Mouse (Mus musculus) liver, embryonic 11.5 days (tissue): Measurements from ENCODE around the gene Cd70. TPM values are rescaled to one million over a fixed set of nuclear protein-coding genes. Genes with fewer than 3 reads are reported as not detected.
"Not testable (repeated sequence)": the region's sequence is repeated elsewhere in the genome, so short reads cannot be mapped to it uniquely, and the experiment has no call there.

Experiments used
- ATAC-seq: fragments of 200-750 bp; cut with Nextera tagmentation; replicated peaks from 2 replicates; pipeline ENCODE4 v1.8.0; 2017; ENCODE audit warnings: moderate number of reproducible peaks, mild to moderate bottlenecking, moderate TSS enrichment, moderate library complexity; ENCODE audit not compliant: low FRiP score
- DNase-seq: peaks from one replicate; pipeline ENCODE4 v3.0.0-alpha.2; 2017; ENCODE audit warnings: low spot score
- H3K27ac ChIP-seq: fragments of 300-500 bp; sonication (generic); 2 replicates; pipeline ENCODE4 v1.5.1; 2014; ENCODE audit warnings: mild to moderate bottlenecking, low read depth, low read length, control low read depth
- H3K27me3 ChIP-seq: fragments of 300-500 bp; sonication (generic); replicated peaks from 2 replicates; pipeline ENCODE4 v1.6.1; 2014; ENCODE audit warnings: low read length, mixed read lengths; ENCODE audit not compliant: control insufficient read depth, insufficient read depth
- H3K36me3 ChIP-seq: fragments of 300-500 bp; sonication (generic); 2 replicates; pipeline ENCODE4 v1.6.1; 2014; ENCODE audit warnings: mild to moderate bottlenecking, low read length, moderate library complexity, mixed read lengths; ENCODE audit not compliant: control insufficient read depth, insufficient read depth
- H3K4me1 ChIP-seq: fragments of 300-500 bp; sonication (generic); replicated peaks from 2 replicates; pipeline ENCODE4 v1.6.1; 2014; ENCODE audit warnings: low read length, mixed read lengths; ENCODE audit not compliant: control insufficient read depth, insufficient read depth
- H3K4me2 ChIP-seq: fragments of 300-500 bp; sonication (generic); 2 replicates; pipeline ENCODE4 v1.6.1; 2014; ENCODE audit warnings: mild to moderate bottlenecking, control low read depth, moderate library complexity
- H3K4me3 ChIP-seq: fragments of 300-500 bp; sonication (generic); 2 replicates; pipeline ENCODE4 v1.5.1; 2014; ENCODE audit warnings: low read depth, low read length, control low read depth
- H3K9ac ChIP-seq: fragments of 300-500 bp; sonication (generic); 2 replicates; pipeline ENCODE4 v1.6.1; 2014; ENCODE audit warnings: low read depth, low read length, control low read depth
- H3K9me3 ChIP-seq: fragments of 300-500 bp; sonication (generic); 2 replicates; pipeline ENCODE4 v1.6.1; 2016; ENCODE audit warnings: low read length, inconsistent platforms, mixed read lengths; ENCODE audit not compliant: control insufficient read depth
- WGBS: fragments of 180-500 bp; shearing (Covaris S2); extraction: QIAGEN DNeasy Blood & Tissue Kit; methylation state at CpG from one replicate; pipeline ENCODE4 v1.1.7; 2014; 5-methylcytosine and 5-hydroxymethylcytosine counted together
- polyA plus RNA-seq: library from polyadenylated mRNA; unstranded; fragments of >200 nt; fragmentation: Nextera tagmentation; extraction: Ambion mirVana; gene quantifications from 2 replicates; pipeline ENCODE4 v1.2.1, GENCODE M21; 2014

Cd70 gene
- polyA plus RNA-seq, 1 experiment from 2014 or later = not detected

- Histone ChIP-seq H3K9me3 (no peaks in the 10 kb centered on the region), H3K27ac (no peak overlapping the region), H3K4me3 (no peak overlapping the region), H3K4me2 (no peak overlapping the region), H3K4me1 (no peaks in the 10 kb centered on the region), H3K9ac (no peak overlapping the region), H3K27me3 (peaks cover 42% of the 10 kb centered on the region), H3K36me3 (no peaks in the 10 kb centered on the region)
- DNase-seq (no peak), ATAC-seq (no peak)
- 82% methylated on average over 1 of the region's 1 CpGs for WGBS
These were observed 4.5 kb downstream of the Cd70 start for GRCm38 (mm10) chr17:57145115-57145514.

- DNase-seq (no peak), ATAC-seq (no peak)
- no peaks in the 10 kb centered on the region for H3K4me1 ChIP-seq
- no peaks in the 10 kb centered on the region for H3K9me3 ChIP-seq
- no peak overlapping the region for H3K4me2 ChIP-seq
- H3K27ac ChIP-seq = no peak overlapping the region
- H3K27me3 ChIP-seq = peaks cover 28% of the 10 kb centered on the region
- H3K36me3 ChIP-seq = no peaks in the 10 kb centered on the region
- H3K9ac ChIP-seq = no peak overlapping the region
- WGBS = 75% methylated on average over 3 of the region's 3 CpGs
- no peak overlapping the region for H3K4me3 ChIP-seq
These were observed 5.9 kb downstream of the Cd70 start for GRCm38 (mm10) chr17:57143704-57144103.

GRCm38 (mm10) chr17:57139708-57140107 lies 9.9 kb downstream of the Cd70 start:
- WGBS = 54% methylated on average over 3 of the region's 3 CpGs
- Histone ChIP-seq H3K4me3 (no peak overlapping the region), H3K27ac (no peak overlapping the region), H3K27me3 (no peaks in the 10 kb centered on the region), H3K9me3 (no peaks in the 10 kb centered on the region), H3K9ac (no peak overlapping the region), H3K36me3 (no peaks in the 10 kb centered on the region), H3K4me1 (no peaks in the 10 kb centered on the region), H3K4me2 (no peak overlapping the region)
- DNase-seq (no peak), ATAC-seq (no peak)

GRCm38 (mm10) chr17:57138676-57139075 lies 10.9 kb downstream of the Cd70 start:
- Histone ChIP-seq H3K9ac (no peak overlapping the region), H3K4me2 (no peak overlapping the region), H3K36me3 (no peaks in the 10 kb centered on the region), H3K27me3 (no peaks in the 10 kb centered on the region), H3K9me3 (no peaks in the 10 kb centered on the region), H3K4me3 (no peak overlapping the region), H3K27ac (no peak overlapping the region), H3K4me1 (0 out of 2 replicates have a peak, but pooled peaks cover 4% of the 10 kb centered on the region)
- WGBS = 76% methylated on average over 4 of the region's 4 CpGs
- ATAC-seq (no peak), DNase-seq (no peak)

GRCm38 (mm10) chr17:57135635-57136034 lies 13.9 kb downstream of the Cd70 start:
- Histone ChIP-seq H3K9me3 (no peaks in the 10 kb centered on the region), H3K4me1 (peaks cover 7% of the 10 kb centered on the region; the same call in 1 of the 2 replicates), H3K4me2 (no peak overlapping the region), H3K9ac (no peak overlapping the region), H3K4me3 (no peak overlapping the region), H3K27ac (no peak overlapping the region), H3K27me3 (no peaks in the 10 kb centered on the region), H3K36me3 (no peaks in the 10 kb centered on the region)
- DNase-seq (no peak), ATAC-seq (no peak)
- 78% methylated on average over 3 of the region's 3 CpGs for WGBS

GRCm38 (mm10) chr17:57134693-57135092 lies 14.9 kb downstream of the Cd70 start:
- WGBS = 48% methylated on average over 2 of the region's 2 CpGs
- ATAC-seq = 0 out of 2 replicates have a peak, but pooled peaks have one; percentile 36

GRCm38 (mm10) chr17:57134021-57134420 lies 15.6 kb downstream of the Cd70 start:
- not testable (repeated sequence) for ATAC-seq, H3K4me1 ChIP-seq, H3K9ac ChIP-seq, H3K27me3 ChIP-seq, H3K9me3 ChIP-seq, DNase-seq, H3K4me3 ChIP-seq, H3K4me2 ChIP-seq, H3K36me3 ChIP-seq, H3K27ac ChIP-seq
- WGBS = 6% methylated on average over 3 of the region's 3 CpGs

More at GRCm38 (mm10) chr17:57134693-57135092, 14.9 kb downstream of the Cd70 start:
- Histone ChIP-seq H3K9me3 (no peaks in the 10 kb centered on the region), H3K4me1 (peaks cover 7% of the 10 kb centered on the region; the same call in 1 of the 2 replicates), H3K4me2 (no peak overlapping the region), H3K27me3 (no peaks in the 10 kb centered on the region), H3K9ac (no peak overlapping the region), H3K4me3 (no peak overlapping the region), H3K36me3 (no peaks in the 10 kb centered on the region), H3K27ac (no peak overlapping the region)
- no peak for DNase-seq

GRCm38 (mm10) chr17:57131793-57132192 lies 17.8 kb downstream of the Cd70 start:
- WGBS = 58% methylated on average over 1 of the region's 1 CpGs
- Histone ChIP-seq H3K36me3 (no peaks in the 10 kb centered on the region), H3K27me3 (no peaks in the 10 kb centered on the region), H3K4me2 (no peak overlapping the region), H3K4me1 (peaks cover 7% of the 10 kb centered on the region; the same call in 1 of the 2 replicates), H3K9ac (no peak overlapping the region), H3K27ac (no peak overlapping the region), H3K4me3 (no peak overlapping the region), H3K9me3 (no peaks in the 10 kb centered on the region)
- peak; percentile 64 for ATAC-seq
- DNase-seq = no peak

GRCm38 (mm10) chr17:57125853-57126622 lies 23.5 kb downstream of the Cd70 start:
- H3K27ac ChIP-seq = no peak overlapping the region
- H3K4me1 ChIP-seq = no peaks in the 10 kb centered on the region
- ATAC-seq (no peak; the same call in 1 of the 2 replicates), DNase-seq (no peak)
- no peak overlapping the region for H3K4me2 ChIP-seq
- 63% methylated on average over 3 of the region's 3 CpGs for WGBS
- no peaks in the 10 kb centered on the region for H3K36me3 ChIP-seq
- no peak overlapping the region for H3K9ac ChIP-seq
- no peak overlapping the region for H3K4me3 ChIP-seq
- H3K27me3 ChIP-seq = no peaks in the 10 kb centered on the region
- no peaks in the 10 kb centered on the region for H3K9me3 ChIP-seq
